Mouse (Mus musculus) bone marrow macrophage, adult 2 months (primary cell): ENCODE measurements around the gene Itpk1. TPM values are rescaled to one million over a fixed set of nuclear protein-coding genes. Genes with fewer than 3 reads are reported as not detected.

ENCODE experiments used
- H3K27ac ChIP-seq: 2 replicates; pipeline ENCODE4 v1.5.1; 2012; ENCODE audit warnings: low read depth, low read length; ENCODE audit not compliant: insufficient read depth
- H3K4me1 ChIP-seq: 2 replicates; pipeline ENCODE4 v1.6.1; 2012; ENCODE audit warnings: low read length; ENCODE audit not compliant: control insufficient read depth, insufficient read depth
- H3K4me3 ChIP-seq: 2 replicates; pipeline ENCODE4 v1.5.1; 2012; ENCODE audit warnings: mild to moderate bottlenecking, low read length, moderate library complexity; ENCODE audit not compliant: insufficient read depth
- CTCF ChIP-seq: IDR thresholded peaks from 2 replicates; pipeline ENCODE4 v1.5.1; 2012; ENCODE audit warnings: low read depth, mild to moderate bottlenecking, low read length, moderate library complexity
- POLR2A ChIP-seq: IDR thresholded peaks from 2 replicates; pipeline ENCODE4 v1.6.1; 2012; ENCODE audit warnings: mild to moderate bottlenecking, low read depth, low read length, borderline replicate concordance
- polyA plus RNA-seq: library from polyadenylated mRNA; stranded (reverse); fragments of >200 nt; gene quantifications from 2 replicates; pipeline ENCODE4 v1.2.4, GENCODE M21; 2012; ENCODE audit not compliant: missing spikeins, insufficient read depth, insufficient read length

Itpk1 gene
- polyA plus RNA-seq, 1 experiment, result 23.5 TPM

- no peak overlapping the region for H3K4me3 ChIP-seq
- H3K4me1 ChIP-seq, result peaks cover 6% of the 10 kb centered on the region
- no peak overlapping the region for H3K27ac ChIP-seq
- TF ChIP-seq CTCF, result no peak
- TF ChIP-seq POLR2A, result no peak
Measured at GRCm38 (mm10) chr12:102571666-102572065, 133.1 kb downstream of the Itpk1 start.

- no peak overlapping the region for H3K4me3 ChIP-seq
- TF ChIP-seq POLR2A (no peak), CTCF (no peak)
- peaks cover 10% of the 10 kb centered on the region for H3K4me1 ChIP-seq
- H3K27ac ChIP-seq, result no peak overlapping the region
Measured at GRCm38 (mm10) chr12:102570734-102571133, 134.0 kb downstream of the Itpk1 start.

GRCm38 (mm10) chr12:102570111-102570510 is 134.6 kb downstream of the Itpk1 start:
- Histone ChIP-seq H3K4me3 (no peak overlapping the region), H3K27ac (no peak overlapping the region), H3K4me1 (peaks cover 10% of the 10 kb centered on the region)
- no peak for TF ChIP-seq POLR2A
- no peak for TF ChIP-seq CTCF

GRCm38 (mm10) chr12:102568219-102568618 is 136.5 kb downstream of the Itpk1 start:
- no peak overlapping the region for H3K27ac ChIP-seq
- H3K4me1 ChIP-seq, result peaks cover 10% of the 10 kb centered on the region
- H3K4me3 ChIP-seq, result no peak overlapping the region
- TF ChIP-seq POLR2A (no peak), CTCF (no peak)

- TF ChIP-seq POLR2A, result no peak
- TF ChIP-seq CTCF, result no peak
Measured at GRCm38 (mm10) chr12:102566951-102567350, 137.8 kb downstream of the Itpk1 start.

GRCm38 (mm10) chr12:102565086-102565485 is 139.6 kb downstream of the Itpk1 start:
- peaks cover 10% of the 10 kb centered on the region for H3K4me1 ChIP-seq
- H3K4me3 ChIP-seq, result no peak overlapping the region
- no peak overlapping the region for H3K27ac ChIP-seq
- no peak for TF ChIP-seq POLR2A
- no peak for TF ChIP-seq CTCF

More at GRCm38 (mm10) chr12:102566951-102567350, 137.8 kb downstream of the Itpk1 start:
- H3K4me1 ChIP-seq, result peaks cover 10% of the 10 kb centered on the region
- no peak overlapping the region for H3K27ac ChIP-seq
- no peak overlapping the region for H3K4me3 ChIP-seq

GRCm38 (mm10) chr12:102557372-102557771 is 147.4 kb downstream of the Itpk1 start:
- H3K4me3 ChIP-seq, result no peak overlapping the region
- no peaks in the 10 kb centered on the region for H3K4me1 ChIP-seq
- H3K27ac ChIP-seq, result no peak overlapping the region
- TF ChIP-seq CTCF, result no peak
- TF ChIP-seq POLR2A, result no peak

- H3K27ac ChIP-seq, result no peak overlapping the region
- TF ChIP-seq CTCF (no peak), POLR2A (no peak)
- no peaks in the 10 kb centered on the region for H3K4me1 ChIP-seq
- H3K4me3 ChIP-seq, result no peak overlapping the region
Measured at GRCm38 (mm10) chr12:102555850-102556249, 148.9 kb downstream of the Itpk1 start.

GRCm38 (mm10) chr12:102554721-102555516 is 149.8 kb downstream of the Itpk1 start, which contains the start of gene Chga:
Chga (plus strand) TSS chr12:102554969.
- Histone ChIP-seq H3K27ac (no peak within 1 kb of the TSS), H3K4me1 (no peaks in the 10 kb centered on the region), H3K4me3 (no peak within 1 kb of the TSS)
- TF ChIP-seq CTCF, result no peak
- no peak for TF ChIP-seq POLR2A

GRCm38 (mm10) chr12:102553705-102554275 is 150.9 kb downstream of the Itpk1 start:
- H3K4me1 ChIP-seq, result no peaks in the 10 kb centered on the region
- TF ChIP-seq POLR2A (no peak), CTCF (no peak)
- no peak overlapping the region for H3K4me3 ChIP-seq
- no peak overlapping the region for H3K27ac ChIP-seq

GRCm38 (mm10) chr12:102552001-102552400 is 152.7 kb downstream of the Itpk1 start:
- Histone ChIP-seq H3K27ac (no peak overlapping the region), H3K4me1 (no peaks in the 10 kb centered on the region), H3K4me3 (no peak overlapping the region)
- no peak for TF ChIP-seq CTCF
- no peak for TF ChIP-seq POLR2A
